Mouse (Mus musculus) hematopoietic stem cell, adult 5-6 weeks (primary cell): Measurements from ENCODE around the gene Hephl1. TPM values are rescaled to one million over a fixed set of nuclear protein-coding genes. Genes with fewer than 3 reads are reported as not detected.

Experiments
- ATAC-seq, 2 experiments: fragments of 125-278 bp in 1 of 2; replicated peaks in 1 of 2; 2 replicates each; pipeline ENCODE4 v1.8.0; 2016 to 2017; ENCODE audit warnings: inconsistent platforms in 2 of 2, mild to moderate bottlenecking in 2 of 2, moderate number of reproducible peaks in 2 of 2, low read depth in 1 of 2, moderate TSS enrichment in 1 of 2; ENCODE audit not compliant: low FRiP score in 2 of 2, poor library complexity in 2 of 2, severe bottlenecking in 2 of 2, insufficient read depth in 1 of 2, low TSS enrichment in 1 of 2
- total RNA-seq: library from RNA; stranded (forward); fragments of 172-1452, 232-1000 nt; gene quantifications from 2 replicates; pipeline ENCODE4 v1.2.3, GENCODE M21; 2017

The Hephl1 gene
- total RNA-seq, 1 experiment from 2014 or later, result not detected

DNA sequence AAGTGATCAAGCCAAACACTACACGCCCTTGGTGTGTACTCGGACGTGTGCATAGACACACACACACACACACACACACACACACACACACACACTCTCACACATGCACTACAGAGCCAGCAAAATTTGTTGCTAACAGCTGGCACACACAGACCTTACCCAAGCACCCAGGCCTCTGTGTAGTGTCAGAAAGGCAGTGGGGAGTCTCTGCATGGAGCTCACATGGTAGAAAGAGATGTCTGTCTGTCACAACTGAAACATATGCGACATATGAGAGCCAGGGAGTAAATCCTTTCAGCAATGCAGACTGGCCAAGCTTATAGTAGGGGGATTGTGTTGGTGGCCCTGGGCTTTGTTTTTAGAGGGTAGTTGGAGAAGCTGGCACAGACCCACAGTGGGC, 79.1 kb downstream of the Hephl1 start:
- ATAC-seq, result no peak

- no peak for ATAC-seq
Measured at GRCm38 (mm10) chr9:15030771-15031170, 81.1 kb downstream of the Hephl1 start.

DNA sequence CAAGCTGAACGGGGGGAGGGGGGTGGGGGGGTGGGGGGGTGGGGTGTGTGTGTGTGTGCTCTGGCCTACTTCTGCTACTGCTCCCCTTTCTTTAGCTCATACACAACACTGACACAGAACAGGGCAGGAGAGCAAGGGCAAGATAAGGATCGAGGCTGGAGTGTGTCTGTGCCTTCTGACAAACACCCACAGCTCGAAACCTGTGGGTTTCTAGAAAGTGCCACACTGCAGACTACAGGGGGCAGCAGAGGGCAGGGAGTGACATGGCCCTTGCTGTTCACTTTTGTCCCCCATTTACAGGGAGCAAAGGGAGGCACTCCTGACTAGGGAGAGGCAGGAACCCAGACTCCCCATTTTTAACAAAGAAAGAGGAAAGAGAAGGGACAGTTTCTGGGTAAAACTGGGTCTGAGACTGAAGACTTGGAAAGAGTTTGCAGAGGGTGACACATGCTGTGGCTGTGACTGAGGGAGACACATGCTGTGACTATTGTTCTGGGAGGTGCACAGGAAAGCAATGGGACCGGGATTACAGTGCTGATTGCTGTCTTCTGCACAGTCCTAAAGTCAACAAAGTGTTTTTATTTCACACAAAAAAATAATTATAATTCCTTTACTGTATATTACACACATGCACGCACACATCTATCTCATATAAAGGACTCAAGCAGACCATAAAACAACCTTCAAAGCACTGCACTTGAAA, 82.7 kb downstream of the Hephl1 start:
- ATAC-seq, result peak; percentile 77 to 81

DNA sequence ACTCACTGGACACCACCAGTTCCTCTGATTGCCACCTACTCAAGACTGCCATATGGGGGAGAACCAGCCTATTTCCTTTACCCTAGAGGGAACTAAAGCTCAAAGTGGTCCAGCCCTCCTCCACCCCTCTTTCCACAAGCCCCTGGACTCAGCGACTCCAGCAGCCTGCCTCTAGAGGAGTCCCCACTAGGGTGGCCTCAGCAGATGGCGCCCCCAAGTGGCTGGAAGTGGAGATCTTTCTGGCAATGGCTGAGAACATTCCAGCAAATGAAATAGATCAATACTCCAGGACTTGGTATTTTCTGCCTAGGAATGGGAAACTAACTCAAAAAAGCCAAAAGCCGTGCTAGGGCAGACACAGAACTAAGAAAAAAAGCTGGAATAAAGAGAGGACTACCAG, 84.2 kb downstream of the Hephl1 start:
- peak in 1 of 2 experiments; percentile 47; a peak in 1 of 4 replicates for ATAC-seq

DNA sequence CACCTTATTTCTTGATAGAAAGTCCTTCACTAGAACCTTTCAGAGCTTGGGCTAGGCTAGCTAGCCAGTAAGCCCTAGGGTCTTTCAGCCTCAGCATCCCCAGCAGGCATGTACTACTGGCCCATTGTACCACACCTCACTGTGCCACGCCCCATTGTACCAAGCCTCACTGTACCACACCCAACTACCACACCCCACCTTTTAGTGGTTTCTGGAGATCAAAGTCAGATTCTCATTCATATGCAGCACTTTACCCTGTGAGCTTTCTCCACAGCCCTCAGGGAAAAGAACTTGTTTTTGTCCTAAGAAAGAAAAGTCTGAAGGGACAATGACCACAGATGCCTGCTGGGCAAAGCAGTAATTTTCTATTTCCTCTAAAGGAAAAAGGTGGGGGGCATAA, 88.9 kb downstream of the Hephl1 start:
- no peak for ATAC-seq

GRCm38 (mm10) chr9:15021156-15021555, 90.8 kb downstream of the Hephl1 start:
- no peak for ATAC-seq

DNA sequence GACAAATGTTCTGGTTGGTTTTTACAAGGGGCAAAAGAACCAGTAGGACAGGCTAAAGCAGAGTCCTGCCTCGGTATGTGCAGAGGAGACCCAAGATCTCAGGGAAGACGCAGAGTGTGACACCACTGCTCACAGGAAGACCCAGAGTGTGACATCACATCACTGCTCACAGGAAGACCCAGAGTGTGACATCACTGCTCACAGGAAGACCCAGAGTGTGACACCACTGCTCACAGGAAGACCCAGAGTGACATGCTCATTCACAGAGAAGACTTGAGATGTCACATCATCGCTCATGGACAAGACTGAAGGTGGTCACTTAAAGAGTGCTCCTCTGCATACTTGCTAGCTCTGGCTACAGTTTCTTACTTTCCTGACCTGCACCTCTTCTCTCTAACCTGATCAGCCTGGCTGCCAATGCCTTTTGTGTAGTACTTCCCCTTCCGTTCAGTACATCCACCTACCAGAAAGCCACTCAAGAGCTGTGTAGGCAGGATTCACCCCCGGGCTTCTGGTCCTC, 91.3 kb downstream of the Hephl1 start:
- no peak for ATAC-seq

DNA sequence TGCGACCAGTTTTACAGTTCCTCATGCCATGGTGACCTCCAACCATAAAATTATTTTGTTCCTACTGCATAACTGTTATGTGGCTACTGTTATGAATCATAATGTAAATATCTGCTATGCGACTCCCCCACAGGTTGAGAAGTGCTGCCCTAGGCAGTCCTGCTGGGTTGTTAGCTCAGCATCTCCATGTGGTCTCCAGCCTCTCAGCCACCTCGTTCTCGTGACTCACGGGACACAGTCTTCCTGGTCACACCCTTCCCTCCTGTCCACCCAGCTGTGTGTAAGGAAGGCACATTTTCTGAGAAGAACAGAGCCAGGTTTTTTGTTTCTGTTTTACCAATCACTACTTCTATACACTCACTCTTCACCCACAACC, 93.2 kb downstream of the Hephl1 start:
- ATAC-seq, result no peak

DNA sequence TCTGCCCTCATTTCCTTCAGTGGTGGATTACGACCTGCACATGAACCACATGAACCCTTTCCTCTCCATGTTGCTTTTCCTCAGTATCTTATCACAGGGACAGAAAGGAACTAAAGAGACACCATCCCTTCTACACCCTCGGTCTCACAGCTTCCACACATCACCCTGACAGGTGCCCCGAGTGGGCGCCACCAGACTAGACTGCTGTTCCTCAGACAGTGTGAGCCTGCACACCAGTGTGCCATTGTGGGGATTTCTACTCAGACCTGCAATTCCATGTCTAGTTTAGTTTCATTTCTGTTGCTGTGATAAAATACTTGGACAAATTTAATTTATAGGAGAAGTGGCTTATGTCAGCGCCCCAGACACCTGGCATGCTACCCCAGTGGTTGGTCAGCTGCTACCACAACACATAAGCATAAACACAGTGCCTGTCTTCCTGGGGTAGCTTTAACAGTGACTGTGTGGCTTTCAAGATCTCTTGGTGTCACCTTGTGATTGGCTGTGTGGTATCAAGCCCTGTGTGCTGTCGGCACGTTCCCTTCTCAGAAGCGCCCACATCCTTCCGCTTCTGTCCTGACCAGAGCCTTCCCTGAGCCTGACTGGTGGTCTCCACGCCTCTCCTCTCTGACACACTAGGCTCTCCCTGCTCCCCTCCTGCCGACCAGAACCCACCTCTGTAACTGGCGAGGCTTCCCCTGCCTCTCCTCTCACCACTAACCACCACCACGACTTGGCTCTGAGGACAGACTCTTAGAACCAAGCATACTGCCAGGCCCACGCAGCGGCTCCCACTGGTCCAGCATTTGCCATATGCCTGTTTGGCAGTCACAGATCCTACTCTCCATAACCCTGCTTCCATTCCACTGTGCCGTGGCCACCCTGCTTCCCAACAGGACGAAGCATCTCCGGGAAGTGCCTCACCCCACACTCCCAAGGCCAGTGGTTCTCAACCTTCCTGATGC, 93.8 kb downstream of the Hephl1 start:
- ATAC-seq, result peak; percentile 89 to 93

DNA sequence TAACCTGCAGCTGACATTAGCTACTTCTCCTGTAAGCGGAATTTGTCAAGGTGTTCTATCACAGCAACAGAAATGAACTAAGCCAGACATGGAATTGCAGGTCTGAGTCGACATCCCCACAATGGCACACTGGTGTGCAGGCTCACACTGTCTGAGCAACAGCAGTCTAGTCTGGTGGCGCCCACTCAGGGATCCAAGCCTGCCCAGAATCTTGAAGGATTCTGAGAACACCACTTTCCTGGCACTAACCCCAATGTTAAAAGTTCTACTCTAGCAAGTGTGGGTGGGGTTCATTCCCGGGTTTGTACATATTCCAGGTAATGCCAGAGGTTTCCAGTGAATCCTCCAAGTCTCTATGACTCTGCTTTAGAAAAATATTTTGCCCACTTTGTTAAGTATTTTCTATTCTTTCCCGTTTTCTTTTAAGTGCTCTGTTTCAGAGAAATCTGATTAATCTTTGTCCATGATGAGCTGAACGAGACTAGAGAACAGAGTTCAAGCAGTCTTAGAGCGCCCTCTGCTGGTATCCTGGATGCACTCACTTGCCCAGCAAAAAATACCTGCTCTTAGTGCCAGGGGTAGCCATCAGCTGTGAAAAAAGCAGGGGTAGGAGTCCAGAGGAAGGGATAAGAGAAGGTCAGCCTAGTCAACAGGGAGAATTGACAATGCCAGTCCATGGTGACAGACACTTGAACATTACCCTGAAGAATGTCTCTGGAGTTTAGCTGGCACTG, 96.5 kb downstream of the Hephl1 start:
- no peak for ATAC-seq

DNA sequence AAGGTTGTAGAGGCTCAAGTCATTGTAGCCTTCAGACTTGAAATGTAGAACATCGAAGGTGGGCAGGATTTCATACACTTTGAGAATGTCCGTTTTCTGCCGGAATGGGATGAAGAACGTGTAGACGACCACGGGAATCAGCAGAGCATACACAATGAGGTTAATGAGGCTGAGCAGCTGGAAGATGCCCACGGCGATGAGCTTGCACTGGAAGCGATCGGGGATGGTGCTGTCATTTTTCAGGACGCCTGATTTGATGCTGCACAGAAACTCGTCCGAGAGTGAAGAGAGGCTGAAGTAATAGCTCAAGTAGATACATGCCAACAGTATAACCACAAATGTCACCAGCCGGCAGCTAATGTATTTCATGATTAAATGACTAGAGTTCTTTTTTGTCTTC, 104.3 kb downstream of the Hephl1 start:
- ATAC-seq, result no peak

- ATAC-seq, result 0 out of 4 replicates have a peak, but pooled peaks of 1 of the 2 experiments have one; percentile 14
Measured at GRCm38 (mm10) chr9:15004298-15004685, 107.6 kb downstream of the Hephl1 start.

DNA sequence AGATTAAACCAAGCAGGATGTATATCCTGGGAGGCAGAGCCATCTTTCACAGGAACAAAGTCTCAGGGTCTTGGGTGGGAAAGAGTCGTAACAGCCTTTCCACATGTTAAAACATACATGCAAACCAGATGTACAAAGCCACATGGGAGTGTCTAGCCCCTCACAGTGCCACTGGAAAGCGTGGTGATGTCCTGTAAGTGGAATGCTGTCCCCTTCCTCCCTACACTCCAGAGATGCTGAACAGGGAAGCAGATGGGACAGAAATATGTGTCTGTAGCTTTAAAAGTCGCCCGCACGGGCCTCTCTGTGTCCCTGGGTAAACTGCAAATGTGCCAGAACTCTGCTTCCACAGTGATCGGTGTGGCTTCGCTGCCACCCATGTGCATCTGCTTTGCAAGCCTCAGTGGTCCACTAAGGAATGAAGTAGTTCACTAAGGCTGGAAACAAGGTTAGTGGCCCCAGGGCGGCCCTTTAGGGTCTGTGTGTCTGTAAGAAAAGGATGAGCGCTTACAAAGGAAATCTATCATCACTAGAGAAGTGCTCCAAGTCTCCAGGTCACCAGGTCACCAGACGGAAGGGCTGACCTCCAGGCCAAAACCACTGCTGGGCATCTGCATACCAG, 108.1 kb downstream of the Hephl1 start:
- no peak for ATAC-seq

GRCm38 (mm10) chr9:15002995-15003613, 108.8 kb downstream of the Hephl1 start:
- no peak for ATAC-seq
